Mouse (Mus musculus) neural tube, embryonic 15.5 days (tissue): ENCODE measurements at regions not wholly inside any gene's neighbourhood (a gene's known extent, or its start where the extent isn't known, plus 50 kb on each side); places are given as distances from the start of the nearest gene placed in this dataset.
A peak's percentile ranks its signal among the peaks of the same experiment; 100 is the strongest.

Experiments
- ATAC-seq: fragments of 200-750 bp; cut with Nextera tagmentation; 2 replicates; pipeline ENCODE4 v1.8.0; 2017; ENCODE audit warnings: mild to moderate bottlenecking, moderate TSS enrichment, moderate library complexity; ENCODE audit not compliant: low FRiP score
- H3K27ac ChIP-seq: fragments of 300-500 bp; sonication (generic); replicated peaks from 2 replicates; pipeline ENCODE4 v1.5.1; 2015; ENCODE audit warnings: mild to moderate bottlenecking, inconsistent platforms
- H3K27me3 ChIP-seq: fragments of 300-500 bp; sonication (generic); replicated peaks from 2 replicates; pipeline ENCODE4 v1.6.1; 2015; ENCODE audit warnings: inconsistent platforms
- H3K36me3 ChIP-seq: fragments of 300-500 bp; sonication (generic); 2 replicates; pipeline ENCODE4 v1.6.1; 2015; ENCODE audit warnings: inconsistent platforms
- H3K4me1 ChIP-seq: fragments of 300-500 bp; sonication (generic); 2 replicates; pipeline ENCODE4 v1.6.1; 2015; ENCODE audit warnings: inconsistent platforms
- H3K4me2 ChIP-seq: fragments of 300-500 bp; sonication (generic); 2 replicates; pipeline ENCODE4 v1.6.1; 2015; ENCODE audit warnings: inconsistent platforms, mild to moderate bottlenecking, moderate library complexity
- H3K4me3 ChIP-seq: fragments of 300-500 bp; sonication (generic); replicated peaks from 2 replicates; pipeline ENCODE4 v1.5.1; 2015; ENCODE audit warnings: mild to moderate bottlenecking, inconsistent platforms
- H3K9ac ChIP-seq: fragments of 300-500 bp; sonication (generic); replicated peaks from 2 replicates; pipeline ENCODE4 v1.6.1; 2015; ENCODE audit warnings: mild to moderate bottlenecking, inconsistent platforms
- H3K9me3 ChIP-seq: fragments of 300-500 bp; sonication (generic); replicated peaks from 2 replicates; pipeline ENCODE4 v1.6.1; 2016; ENCODE audit warnings: inconsistent platforms
- WGBS: fragments of 180-500 bp; shearing (Covaris S2); methylation state at CpG from one replicate; pipeline ENCODE4 v1.1.7; 2015; ENCODE audit warnings: mixed read lengths; 5-methylcytosine and 5-hydroxymethylcytosine counted together

DNA sequence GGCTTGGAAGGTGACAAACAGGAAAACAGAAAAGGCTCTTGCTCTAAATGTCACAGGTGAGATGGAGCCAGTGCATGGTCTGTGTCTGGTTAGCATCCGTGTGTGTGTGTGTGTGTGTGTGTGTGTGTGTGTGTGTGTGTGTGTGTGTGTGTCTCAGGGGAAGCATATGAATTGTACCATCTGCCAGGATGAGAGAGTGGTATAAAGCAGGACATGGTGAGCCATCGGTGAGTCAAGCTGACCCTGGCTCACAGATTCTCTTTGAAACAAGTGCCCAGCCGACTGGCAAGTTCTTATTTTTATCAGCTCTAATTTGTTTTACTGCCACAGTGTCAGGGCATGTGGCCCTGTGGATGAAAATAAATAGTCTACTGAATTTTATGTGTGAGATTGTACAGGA is 153.6 kb upstream of the Phyhipl start:
- Histone ChIP-seq H3K9ac (no peak overlapping the region), H3K27me3 (no peaks in the 10 kb centered on the region), H3K4me1 (peaks cover 5% of the 10 kb centered on the region; the same call in 1 of the 2 replicates), H3K9me3 (0 out of 2 replicates have a peak, but pooled peaks cover 2% of the 10 kb centered on the region), H3K4me3 (no peak overlapping the region), H3K27ac (no peak overlapping the region), H3K36me3 (no peaks in the 10 kb centered on the region), H3K4me2 (no peak overlapping the region)
- 29% methylated on average over 3 of the region's 3 CpGs for WGBS
- ATAC-seq: no peak

- Histone ChIP-seq H3K27ac (no peak overlapping the region), H3K4me3 (no peak overlapping the region), H3K4me1 (peaks cover 5% of the 10 kb centered on the region; the same call in 1 of the 2 replicates), H3K36me3 (no peaks in the 10 kb centered on the region), H3K9me3 (no peaks in the 10 kb centered on the region), H3K27me3 (no peaks in the 10 kb centered on the region), H3K9ac (no peak overlapping the region), H3K4me2 (no peak overlapping the region)
- ATAC-seq: no peak; the same call in 1 of the 2 replicates
- WGBS: 32% methylated on average over 9 of the region's 9 CpGs
Observed at GRCm38 (mm10) chr10:70806786-70807385, 151.1 kb upstream of the Phyhipl start.

GRCm38 (mm10) chr10:70800736-70801306 is 145.1 kb upstream of the Phyhipl start:
- H3K4me3 ChIP-seq: no peak overlapping the region
- H3K27me3 ChIP-seq: no peaks in the 10 kb centered on the region
- ATAC-seq: peak; percentile 38; the same call in 1 of the 2 replicates
- peaks cover 16% of the 10 kb centered on the region for H3K4me1 ChIP-seq
- no peaks in the 10 kb centered on the region for H3K36me3 ChIP-seq
- H3K9me3 ChIP-seq: no peaks in the 10 kb centered on the region
- 39% methylated on average over 11 of the region's 11 CpGs for WGBS
- H3K4me2 ChIP-seq: peak overlapping the region; percentile 13
- H3K27ac ChIP-seq: peak overlapping the region; percentile 33; the same call in 1 of the 2 replicates
- H3K9ac ChIP-seq: no peak overlapping the region

DNA sequence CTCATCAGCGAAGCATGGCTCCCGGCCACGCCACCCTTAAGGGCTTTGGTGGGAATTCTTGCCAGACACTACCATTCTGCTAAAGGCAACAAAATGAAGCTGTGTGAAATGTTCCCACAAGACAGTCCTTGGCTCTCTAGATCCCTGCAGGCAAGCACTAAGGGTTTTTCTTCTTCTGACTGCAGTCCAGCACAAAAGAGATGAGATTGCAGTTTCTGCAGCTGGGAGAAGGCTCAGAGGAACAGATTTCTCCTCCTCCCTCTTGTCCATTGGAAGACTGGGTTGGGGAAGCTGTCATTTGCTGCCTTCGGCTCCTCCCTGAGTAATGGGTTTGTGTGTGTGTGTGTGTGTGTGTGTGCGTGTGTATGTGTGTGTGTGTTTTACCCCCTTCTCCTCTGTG is 144.1 kb upstream of the Phyhipl start:
- peaks cover 16% of the 10 kb centered on the region for H3K4me1 ChIP-seq
- no peak overlapping the region for H3K4me3 ChIP-seq
- H3K9me3 ChIP-seq: no peaks in the 10 kb centered on the region
- no peak overlapping the region for H3K4me2 ChIP-seq
- H3K27ac ChIP-seq: peak overlapping the region; percentile 20; the same call in 1 of the 2 replicates
- no peaks in the 10 kb centered on the region for H3K36me3 ChIP-seq
- no peak for ATAC-seq
- 70% methylated on average over 5 of the region's 5 CpGs for WGBS
- no peak overlapping the region; the same call in 1 of the 2 replicates for H3K9ac ChIP-seq
- H3K27me3 ChIP-seq: no peaks in the 10 kb centered on the region

DNA sequence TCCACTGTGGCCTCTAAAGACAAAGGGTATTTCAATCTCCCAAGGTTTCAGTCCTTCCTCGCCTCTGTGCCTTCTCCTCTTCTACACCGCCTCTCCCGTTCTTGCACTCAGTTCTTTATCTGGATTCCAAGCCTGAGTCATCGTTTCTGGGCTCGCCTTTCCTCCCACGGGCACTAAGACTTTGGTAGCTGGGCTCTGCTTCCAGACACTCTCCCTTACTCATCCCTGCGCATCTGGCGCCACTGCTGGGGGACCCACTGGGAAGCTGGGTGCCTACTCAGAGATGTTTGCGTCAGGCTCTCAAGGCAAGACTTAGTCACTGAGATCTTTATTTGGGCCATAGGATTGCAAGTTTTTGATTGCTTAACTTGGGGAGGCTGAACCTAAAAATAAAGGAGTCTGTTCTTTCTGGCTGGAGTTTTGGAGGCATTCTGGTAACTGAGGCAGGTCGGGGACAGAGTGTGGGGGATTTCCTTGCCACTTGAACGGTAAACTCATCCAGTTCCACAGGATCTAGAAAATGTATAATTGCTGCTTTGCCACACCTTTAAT is 143.5 kb upstream of the Phyhipl start:
- H3K27me3 ChIP-seq: no peaks in the 10 kb centered on the region
- H3K4me1 ChIP-seq: peaks cover 16% of the 10 kb centered on the region
- H3K9me3 ChIP-seq: no peaks in the 10 kb centered on the region
- H3K4me2 ChIP-seq: no peak overlapping the region
- H3K27ac ChIP-seq: no peak overlapping the region
- no peak overlapping the region for H3K9ac ChIP-seq
- ATAC-seq: no peak
- no peak overlapping the region for H3K4me3 ChIP-seq
- H3K36me3 ChIP-seq: no peaks in the 10 kb centered on the region
- WGBS: 91% methylated on average over 11 of the region's 11 CpGs

GRCm38 (mm10) chr10:70788814-70789452 is 133.2 kb upstream of the Phyhipl start:
- no peak overlapping the region for H3K9ac ChIP-seq
- 33% methylated on average over 7 of the region's 7 CpGs for WGBS

DNA sequence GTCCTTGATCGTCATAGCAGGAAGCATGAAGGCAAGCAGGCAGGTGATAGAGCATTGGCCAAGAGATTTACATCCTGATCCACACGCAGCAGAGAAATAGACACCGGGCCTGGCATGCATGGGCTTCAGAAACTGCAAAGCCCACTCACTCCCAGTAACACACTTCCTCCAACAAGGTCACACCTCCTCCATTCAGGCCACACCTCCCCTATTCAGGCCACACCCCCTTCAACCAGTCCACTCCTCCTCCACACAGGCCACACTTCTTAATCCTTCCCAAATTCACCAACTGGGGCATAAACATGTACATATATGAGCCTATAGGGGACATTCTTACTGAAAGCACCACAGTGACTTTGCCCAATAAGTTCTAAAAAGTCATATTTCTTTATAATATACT is 125.3 kb upstream of the Phyhipl start:
- H3K4me2 ChIP-seq: no peak overlapping the region
- H3K9me3 ChIP-seq: no peaks in the 10 kb centered on the region
- 92% methylated on average over 3 of the region's 3 CpGs for WGBS
- H3K27ac ChIP-seq: no peak overlapping the region
- peaks cover 5% of the 10 kb centered on the region for H3K4me1 ChIP-seq
- no peak overlapping the region for H3K9ac ChIP-seq
- H3K4me3 ChIP-seq: no peak overlapping the region
- ATAC-seq: no peak
- no peaks in the 10 kb centered on the region for H3K27me3 ChIP-seq
- H3K36me3 ChIP-seq: no peaks in the 10 kb centered on the region

More at GRCm38 (mm10) chr10:70788814-70789452, 133.2 kb upstream of the Phyhipl start:
- Histone ChIP-seq H3K27me3 (no peaks in the 10 kb centered on the region), H3K4me2 (no peak overlapping the region), H3K4me3 (no peak overlapping the region), H3K9me3 (no peaks in the 10 kb centered on the region), H3K4me1 (peaks cover 11% of the 10 kb centered on the region), H3K36me3 (no peaks in the 10 kb centered on the region), H3K27ac (peak overlapping the region; percentile 49)
- ATAC-seq: peak; percentile 79; the same call in 1 of the 2 replicates

GRCm38 (mm10) chr10:70778596-70778995 is 122.8 kb upstream of the Phyhipl start:
- Histone ChIP-seq H3K4me2 (peak overlapping the region; percentile 36), H3K36me3 (no peaks in the 10 kb centered on the region), H3K9ac (no peak overlapping the region), H3K9me3 (no peaks in the 10 kb centered on the region), H3K4me1 (peaks cover 5% of the 10 kb centered on the region), H3K27ac (no peak overlapping the region), H3K27me3 (no peaks in the 10 kb centered on the region), H3K4me3 (no peak overlapping the region)
- ATAC-seq: peak; percentile 59; the same call in 1 of the 2 replicates
- WGBS: 57% methylated on average over 11 of the region's 11 CpGs

DNA sequence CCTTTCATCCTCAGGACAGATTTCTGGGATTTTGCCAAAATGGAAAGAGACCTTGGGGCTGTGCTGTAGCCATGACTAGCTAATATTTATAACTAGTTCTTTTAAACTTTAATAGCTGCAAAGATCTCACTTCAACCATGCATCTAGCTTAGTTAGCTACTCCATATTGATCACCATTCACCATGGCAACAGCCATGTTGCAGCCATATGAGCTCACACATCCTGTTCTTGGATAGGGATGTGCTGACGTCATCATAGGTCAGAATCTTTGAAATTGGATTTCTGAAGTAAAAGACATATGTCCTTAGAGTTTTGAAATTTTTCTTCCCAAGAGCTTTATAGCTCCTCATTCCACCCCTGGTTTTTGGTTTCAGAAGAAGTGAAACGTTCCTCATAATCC is 118.8 kb upstream of the Phyhipl start:
- H3K27me3 ChIP-seq: no peaks in the 10 kb centered on the region
- peaks cover 5% of the 10 kb centered on the region for H3K4me1 ChIP-seq
- no peak overlapping the region for H3K27ac ChIP-seq
- H3K36me3 ChIP-seq: no peaks in the 10 kb centered on the region
- H3K4me3 ChIP-seq: no peak overlapping the region
- WGBS: 50% methylated on average over 2 of the region's 2 CpGs
- no peaks in the 10 kb centered on the region for H3K9me3 ChIP-seq
- no peak overlapping the region for H3K4me2 ChIP-seq
- H3K9ac ChIP-seq: no peak overlapping the region
- ATAC-seq: no peak

- ATAC-seq: no peak
- Histone ChIP-seq H3K9ac (no peak overlapping the region), H3K27me3 (no peaks in the 10 kb centered on the region), H3K4me2 (no peak overlapping the region), H3K4me1 (peaks cover 5% of the 10 kb centered on the region), H3K27ac (no peak overlapping the region), H3K9me3 (no peaks in the 10 kb centered on the region), H3K4me3 (no peak overlapping the region), H3K36me3 (no peaks in the 10 kb centered on the region)
- 31% methylated on average over 4 of the region's 4 CpGs for WGBS
Observed at GRCm38 (mm10) chr10:70774159-70774558, 118.4 kb upstream of the Phyhipl start.

DNA sequence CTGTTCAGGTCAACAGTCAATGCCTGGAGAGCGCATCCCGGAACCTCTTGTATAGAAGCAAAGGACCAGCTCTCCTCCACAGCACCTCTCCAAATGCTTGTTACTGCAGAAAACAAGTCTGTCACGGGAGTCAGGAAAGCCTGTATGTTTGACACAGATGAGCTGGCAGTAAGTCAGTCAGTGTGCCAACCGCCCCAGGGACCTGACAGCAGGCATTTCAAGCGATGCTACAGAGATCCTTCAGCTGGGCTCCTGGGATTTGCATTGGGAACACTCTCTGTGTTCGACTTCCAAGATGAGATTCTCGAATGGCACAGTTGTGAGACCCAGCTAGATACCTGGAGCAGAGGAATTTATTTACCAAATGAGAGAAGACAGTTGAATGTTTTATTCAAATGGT is 111.7 kb upstream of the Phyhipl start:
- WGBS: 68% methylated on average over 7 of the region's 7 CpGs
- no peaks in the 10 kb centered on the region for H3K27me3 ChIP-seq
- H3K27ac ChIP-seq: no peak overlapping the region
- no peak for ATAC-seq
- no peaks in the 10 kb centered on the region for H3K9me3 ChIP-seq
- no peak overlapping the region for H3K9ac ChIP-seq
- H3K4me1 ChIP-seq: peaks cover 9% of the 10 kb centered on the region; the same call in 1 of the 2 replicates
- H3K36me3 ChIP-seq: no peaks in the 10 kb centered on the region
- H3K4me3 ChIP-seq: no peak overlapping the region
- no peak overlapping the region for H3K4me2 ChIP-seq

DNA sequence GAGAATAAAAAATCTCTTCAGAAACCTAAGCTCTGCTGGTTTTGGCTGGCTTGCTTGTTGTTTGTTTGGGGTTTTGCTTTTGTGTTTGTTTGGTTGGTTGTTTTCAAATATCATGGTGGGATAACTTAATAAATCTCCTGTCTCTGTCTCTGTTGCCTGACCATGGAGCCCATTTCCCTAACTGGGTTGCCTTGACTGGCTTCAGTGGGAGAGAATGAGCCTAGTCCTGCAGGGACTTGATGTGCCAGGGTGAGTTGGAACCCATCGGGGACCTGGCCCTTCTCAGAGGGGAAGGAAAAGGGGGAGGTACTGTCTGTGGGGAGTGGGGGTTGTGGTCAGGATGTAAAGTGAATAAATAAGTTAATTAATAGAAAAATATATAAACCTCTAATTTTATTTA is 111.1 kb upstream of the Phyhipl start:
- no peaks in the 10 kb centered on the region for H3K27me3 ChIP-seq
- H3K4me1 ChIP-seq: peaks cover 9% of the 10 kb centered on the region; the same call in 1 of the 2 replicates
- no peaks in the 10 kb centered on the region for H3K9me3 ChIP-seq
- H3K36me3 ChIP-seq: no peaks in the 10 kb centered on the region
- no peak for ATAC-seq
- WGBS: 28% methylated on average over 1 of the region's 1 CpGs
- H3K4me3 ChIP-seq: no peak overlapping the region
- no peak overlapping the region for H3K9ac ChIP-seq
- no peak overlapping the region for H3K4me2 ChIP-seq
- H3K27ac ChIP-seq: no peak overlapping the region
